Mouse (Mus musculus) bone marrow, adult 2 months (tissue): ENCODE data around the gene Gfer.

Source experiments
- CTCF ChIP-seq: fragments of 200-500 bp; IDR thresholded peaks from 2 replicates; pipeline ENCODE4 v1.5.1; 2011; ENCODE audit warnings: low read length, control low read depth; ENCODE audit not compliant: control insufficient read depth, insufficient read depth
- POLR2A ChIP-seq: fragments of 200-500 bp; IDR thresholded peaks from 2 replicates; pipeline ENCODE4 v1.6.1; 2011; ENCODE audit warnings: low read depth, mild to moderate bottlenecking, control low read depth, low read length, borderline replicate concordance; ENCODE audit not compliant: control insufficient read depth

DNA sequence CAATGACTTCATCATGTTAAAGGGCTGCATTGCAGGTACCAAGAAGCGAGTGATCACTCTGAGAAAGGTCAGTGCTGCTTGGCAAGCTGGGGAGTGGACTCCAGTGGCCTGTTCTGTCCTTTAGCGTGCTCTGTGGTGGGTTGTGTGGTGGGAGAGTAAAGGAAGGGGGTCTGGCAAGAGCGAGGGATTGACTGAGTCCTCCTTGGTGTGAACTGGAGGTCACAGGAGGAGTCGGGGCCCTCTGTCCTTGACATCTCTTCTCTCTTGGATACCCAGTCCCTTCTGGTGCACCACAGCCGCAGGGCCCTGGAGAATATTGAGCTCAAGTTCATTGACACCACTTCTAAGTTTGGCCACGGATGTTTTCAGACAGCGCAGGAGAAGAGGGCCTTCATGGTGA, 39.5 kb upstream of the Gfer start:
- no peak for TF ChIP-seq POLR2A
- no peak for TF ChIP-seq CTCF
